Mouse (Mus musculus): ENCODE results near the gene Prr9.

DNA sequence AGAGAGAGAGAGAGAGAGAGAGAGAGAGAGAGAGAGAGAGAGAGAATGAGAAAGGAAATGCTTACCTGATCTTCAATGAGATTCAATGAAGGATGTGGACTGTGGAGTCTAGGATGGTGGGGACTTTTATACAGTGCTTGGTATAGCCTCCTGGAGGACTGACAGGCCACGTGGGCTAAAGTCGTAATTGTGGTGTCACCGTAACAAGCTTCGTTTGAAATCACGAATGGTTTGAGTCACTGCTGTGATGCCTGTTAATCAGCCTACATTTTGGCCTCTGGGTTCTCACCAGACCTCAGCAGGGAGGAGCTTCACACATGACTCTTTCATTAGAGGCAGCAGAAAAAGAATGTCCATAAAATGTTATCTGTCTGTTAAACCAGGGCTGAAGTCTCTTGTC is at the start of gene Prr9:
- TF ChIP-seq CTCF (IDR thresholded peaks at IDR 0.05; ENCODE audit: low read depth) (no peak), EP300 (IDR thresholded peaks at IDR 0.05; ENCODE audit: low read depth) (no peak)

Measured in liver, postnatal 0 days (tissue).